Mouse (Mus musculus) limb, embryonic 14.5 days (tissue): ENCODE results near the gene Hid1. TPM values are rescaled to one million over a fixed set of nuclear protein-coding genes. Genes with fewer than 3 reads are reported as not detected.

Source experiments
- ATAC-seq: fragments of 200-750 bp; cut with Nextera tagmentation; 2 replicates; pipeline ENCODE4 v1.8.0; 2017; ENCODE audit warnings: low read depth, moderate number of reproducible peaks, moderate TSS enrichment; ENCODE audit not compliant: low FRiP score
- DNase-seq: peaks from one replicate; pipeline ENCODE4 v3.0.0-alpha.2; 2015; ENCODE audit warnings: low spot score
- H3K27ac ChIP-seq: fragments of 300-500 bp; sonication (generic); replicated peaks from 2 replicates; pipeline ENCODE4 v1.5.1; 2014; ENCODE audit warnings: low read depth, mild to moderate bottlenecking, low read length, moderate library complexity, mixed read lengths
- H3K27me3 ChIP-seq: fragments of 300-500 bp; sonication (generic); 2 replicates; pipeline ENCODE4 v1.6.1; 2014; ENCODE audit warnings: low read length, mixed read lengths; ENCODE audit not compliant: control insufficient read depth, insufficient read depth
- H3K36me3 ChIP-seq: fragments of 300-500 bp; sonication (generic); 2 replicates; pipeline ENCODE4 v1.6.1; 2014; ENCODE audit warnings: mild to moderate bottlenecking, low read length, moderate library complexity, mixed read lengths; ENCODE audit not compliant: control insufficient read depth, insufficient read depth
- H3K4me1 ChIP-seq: fragments of 300-500 bp; sonication (generic); 2 replicates; pipeline ENCODE4 v1.6.1; 2014; ENCODE audit warnings: antibody characterized with exemption, low read length, mixed read lengths; ENCODE audit not compliant: control insufficient read depth, insufficient read depth
- H3K4me2 ChIP-seq: fragments of 300-500 bp; sonication (generic); replicated peaks from 2 replicates; pipeline ENCODE4 v1.6.1; 2014; ENCODE audit warnings: low read depth, mild to moderate bottlenecking, low read length, moderate library complexity; ENCODE audit not compliant: severe bottlenecking
- H3K4me3 ChIP-seq: fragments of 300-500 bp; sonication (generic); replicated peaks from 2 replicates; pipeline ENCODE4 v1.5.1; 2014; ENCODE audit warnings: low read length
- H3K9ac ChIP-seq: fragments of 300-500 bp; sonication (generic); 2 replicates; pipeline ENCODE4 v1.6.1; 2014; ENCODE audit warnings: mild to moderate bottlenecking, low read depth, low read length, moderate library complexity; ENCODE audit not compliant: severe bottlenecking
- H3K9me3 ChIP-seq: fragments of 300-500 bp; sonication (generic); 2 replicates; pipeline ENCODE4 v1.6.1; 2016; ENCODE audit warnings: low read length; ENCODE audit not compliant: control insufficient read depth
- POLR2A ChIP-seq: fragments of 200-500 bp; IDR thresholded peaks from 2 replicates; pipeline ENCODE4 v1.8.0; 2012; ENCODE audit warnings: inconsistent platforms, mild to moderate bottlenecking, moderate library complexity, borderline replicate concordance; ENCODE audit not compliant: insufficient read depth, insufficient read length; ENCODE audit errors: extremely low read depth
- WGBS: fragments of 180-500 bp; shearing (Covaris S2); extraction: QIAGEN DNeasy Blood & Tissue Kit; methylation state at CpG from one replicate; pipeline ENCODE4 v1.1.7; 2014; 5-methylcytosine and 5-hydroxymethylcytosine counted together
- polyA plus RNA-seq, 2 experiments: library from polyadenylated mRNA; depleted of rRNA in 1 of 2; stranded (reverse) in 1 of 2; unstranded in 1 of 2; fragments of >200 nt; fragmentation: Nextera tagmentation in 1 of 2; extraction: Ambion mirVana in 1 of 2; gene quantifications; 2 replicates each; pipeline versions ENCODE4 v1.2.1 to v1.2.3; 2012 to 2014

The Hid1 gene
- polyA plus RNA-seq, 2 experiments, result 2.1 to 4.5 TPM

DNA sequence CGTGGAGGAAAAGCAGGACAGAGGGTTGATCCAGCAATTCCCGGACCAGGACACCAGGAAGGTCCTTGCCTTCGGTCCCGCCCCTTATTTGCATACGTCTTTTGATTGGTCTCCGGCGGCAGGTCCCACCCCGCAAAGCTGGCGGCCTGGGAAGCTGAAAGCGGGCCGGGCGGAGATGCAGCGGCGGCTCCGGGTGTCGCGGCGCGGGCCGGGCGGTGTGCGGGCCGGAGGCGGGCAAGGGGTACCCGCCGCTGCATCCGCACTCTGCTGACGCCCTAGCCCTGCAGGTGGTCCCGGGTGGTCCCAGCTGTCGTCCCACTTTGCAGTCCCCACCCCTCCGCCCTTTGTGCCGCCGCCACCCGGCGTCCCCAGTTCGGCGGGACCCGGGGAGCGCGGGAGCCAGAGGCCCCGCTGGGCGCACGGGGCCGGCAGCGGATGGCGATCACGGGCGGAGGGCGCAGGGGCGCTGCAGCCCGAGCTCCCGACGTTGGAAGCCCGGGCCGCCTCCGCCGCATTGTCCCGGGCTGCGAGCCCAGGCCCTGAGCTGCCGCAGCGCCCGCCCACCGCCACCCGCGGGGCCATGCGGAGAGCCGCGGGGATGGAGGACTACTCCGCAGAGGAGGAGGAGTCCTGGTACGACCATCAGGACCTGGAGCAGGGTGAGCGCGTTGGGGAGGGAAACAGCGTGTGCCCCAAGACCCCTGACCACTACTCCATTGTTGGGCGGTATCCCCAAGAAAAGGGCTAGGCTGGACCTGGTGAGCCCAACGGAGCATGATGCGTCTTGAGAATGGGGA, 14.4 kb upstream of the Hid1 start, which contains the start of gene Cdr2l:
Gene Cdr2l, plus strand, starts transcription at position 174 of the 797 bp plus-strand sequence.
- Histone ChIP-seq H3K4me1 (peaks cover 18% of the 10 kb centered on the region), H3K4me2 (peak within 1 kb of the TSS; percentile 79), H3K27ac (peak within 1 kb of the TSS; percentile 87), H3K9me3 (no peaks in the 10 kb centered on the region), H3K27me3 (no peaks in the 10 kb centered on the region), H3K36me3 (no peaks in the 10 kb centered on the region), H3K4me3 (peak within 1 kb of the TSS; percentile 81), H3K9ac (peak within 1 kb of the TSS; percentile 88)
- TF ChIP-seq POLR2A, result peak; percentile 83; the same call in 1 of the 2 replicates
- under 1% methylated on average over 38 of the region's 76 CpGs for whole genome bisulfite sequencing
- peak; percentile 87 for DNase-seq
- ATAC-seq, result peak; percentile 95

DNA sequence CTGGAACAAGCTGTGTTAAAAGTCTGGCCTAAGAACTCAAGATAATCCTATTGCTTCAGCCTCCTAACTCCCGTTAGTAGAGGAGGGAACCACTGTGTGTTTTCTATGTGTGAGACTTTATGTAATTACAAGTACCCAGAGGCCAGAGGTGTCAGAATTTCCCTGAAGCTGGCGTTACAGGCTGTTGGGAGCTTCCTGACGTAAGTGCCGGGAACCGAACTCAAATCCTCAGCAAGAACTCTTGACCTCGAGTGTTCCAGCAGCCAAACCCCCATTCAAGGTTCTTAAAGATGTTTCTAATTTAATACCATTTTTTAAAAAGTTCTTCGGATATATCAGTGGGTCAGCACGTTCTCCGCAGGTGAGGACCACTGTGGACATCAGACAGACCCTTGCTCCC, 13.7 kb upstream of the Hid1 start:
- no peak overlapping the region for H3K27ac ChIP-seq
- no peak overlapping the region for H3K9ac ChIP-seq
- no peaks in the 10 kb centered on the region for H3K9me3 ChIP-seq
- no peaks in the 10 kb centered on the region for H3K36me3 ChIP-seq
- ATAC-seq, result no peak
- no peaks in the 10 kb centered on the region for H3K27me3 ChIP-seq
- 6% methylated on average over 9 of the region's 9 CpGs for WGBS
- H3K4me1 ChIP-seq, result peaks cover 18% of the 10 kb centered on the region
- no peak for TF ChIP-seq POLR2A
- peak overlapping the region; percentile 81 for H3K4me3 ChIP-seq
- peak overlapping the region; percentile 79 for H3K4me2 ChIP-seq
- DNase-seq, result no peak

DNA sequence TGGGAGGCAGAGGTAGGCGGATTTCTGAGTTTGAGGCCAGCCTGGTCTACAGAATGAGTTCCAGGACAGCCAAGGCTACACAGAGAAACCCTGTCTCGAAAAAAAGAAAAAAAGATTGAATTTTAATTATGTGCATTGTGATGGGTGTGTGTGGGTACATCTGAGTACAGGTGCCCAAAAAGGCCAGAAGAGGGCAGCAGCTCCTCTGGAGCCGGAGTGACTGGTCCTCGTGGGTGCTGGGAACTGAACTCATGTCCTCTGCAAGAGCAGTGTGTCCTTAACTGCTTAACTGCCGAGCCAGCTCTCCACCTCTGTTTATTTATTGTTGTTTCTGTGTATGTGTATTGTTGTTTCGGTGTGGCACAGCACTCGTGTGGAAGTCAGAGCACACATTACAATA, 10.3 kb upstream of the Hid1 start:
- no peak overlapping the region for H3K4me2 ChIP-seq
- DNase-seq, result no peak
- ATAC-seq, result no peak
- no peaks in the 10 kb centered on the region for H3K9me3 ChIP-seq
- H3K27ac ChIP-seq, result no peak overlapping the region
- peaks cover 10% of the 10 kb centered on the region for H3K4me1 ChIP-seq
- 80% methylated on average over 7 of the region's 7 CpGs for WGBS
- H3K4me3 ChIP-seq, result no peak overlapping the region
- no peak overlapping the region for H3K9ac ChIP-seq
- H3K36me3 ChIP-seq, result no peaks in the 10 kb centered on the region
- H3K27me3 ChIP-seq, result peaks cover 22% of the 10 kb centered on the region
- TF ChIP-seq POLR2A, result no peak

DNA sequence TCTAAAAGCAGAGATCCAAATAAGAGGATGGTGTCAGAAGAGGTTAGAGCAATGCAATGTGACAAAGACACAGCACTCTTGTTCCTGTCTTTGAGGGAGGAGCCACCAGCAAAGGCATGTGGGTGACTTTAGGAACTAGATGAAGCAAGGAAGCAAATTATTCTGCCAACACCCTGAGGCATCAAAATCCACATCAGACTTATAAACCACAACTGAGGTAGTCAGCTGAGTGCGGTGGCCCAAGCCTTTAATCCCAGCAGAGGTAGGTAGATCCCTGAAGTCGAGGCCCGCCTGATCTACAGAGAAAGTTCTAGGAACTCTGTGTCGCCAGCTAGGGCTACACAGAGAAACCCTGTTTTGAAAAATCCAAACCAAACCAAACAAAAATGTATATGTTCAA, 9.7 kb upstream of the Hid1 start:
- Histone ChIP-seq H3K27me3 (peaks cover 22% of the 10 kb centered on the region), H3K9ac (no peak overlapping the region), H3K9me3 (no peaks in the 10 kb centered on the region), H3K4me2 (no peak overlapping the region), H3K4me1 (peaks cover 6% of the 10 kb centered on the region; the same call in 1 of the 2 replicates), H3K36me3 (no peaks in the 10 kb centered on the region), H3K4me3 (no peak overlapping the region), H3K27ac (no peak overlapping the region)
- no peak for DNase-seq
- WGBS, result 84% methylated on average over 4 of the region's 4 CpGs
- no peak for ATAC-seq
- TF ChIP-seq POLR2A, result no peak

DNA sequence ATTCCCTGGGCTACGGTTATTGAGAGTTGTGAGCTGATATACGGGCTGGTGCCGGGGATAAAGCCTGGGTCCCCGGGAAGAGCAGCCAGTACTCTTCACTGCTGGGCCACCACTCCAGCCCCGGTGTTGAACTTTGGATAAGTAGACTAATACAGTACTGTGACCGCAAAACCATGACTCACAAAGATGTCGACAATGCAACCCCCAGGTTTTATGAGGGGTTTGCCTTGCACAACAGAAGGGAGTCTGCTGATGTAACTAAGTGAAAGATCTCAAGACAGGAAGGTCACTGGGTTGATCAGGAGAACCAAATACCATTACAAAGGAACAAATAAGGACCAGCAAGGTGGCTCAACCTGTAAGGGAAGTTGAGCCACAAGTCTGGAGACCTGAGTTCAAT, 9.2 kb upstream of the Hid1 start:
- no peaks in the 10 kb centered on the region for H3K36me3 ChIP-seq
- H3K27ac ChIP-seq, result no peak overlapping the region
- peaks cover 22% of the 10 kb centered on the region for H3K27me3 ChIP-seq
- peaks cover 6% of the 10 kb centered on the region; the same call in 1 of the 2 replicates for H3K4me1 ChIP-seq
- H3K9me3 ChIP-seq, result no peaks in the 10 kb centered on the region
- ATAC-seq (no peak), DNase-seq (no peak)
- WGBS, result 60% methylated on average over 7 of the region's 7 CpGs
- H3K9ac ChIP-seq, result no peak overlapping the region
- H3K4me3 ChIP-seq, result no peak overlapping the region
- no peak for TF ChIP-seq POLR2A
- no peak overlapping the region for H3K4me2 ChIP-seq
